Mouse (Mus musculus) erythroid progenitor cell, adult 5-6 weeks (primary cell): ENCODE results near the gene Shroom4. TPM values are rescaled to one million over a fixed set of nuclear protein-coding genes. Genes with fewer than 3 reads are reported as not detected.

Source experiments
- total RNA-seq, 2 experiments: library from RNA; stranded (forward) in 1 of 2; stranded (reverse) in 1 of 2; fragments of 150-400 nt in 1 of 2; fragments of 186-747, 209-891 nt in 1 of 2; gene quantifications; 2 replicates each; pipeline versions ENCODE4 v1.2.3 to v1.2.4; 2015 to 2017; ENCODE audit warnings: low replicate concordance in 2 of 2

Shroom4 gene
- total RNA-seq, 2 experiments from 2014 or later, result not detected

Other genes starting within 250 kb of the Shroom4 start
- not detected in 2 replicates for gene Nudt10, start 226.8 kb upstream of the Shroom4 start, total RNA-seq (2015; ENCODE audit: low replicate concordance)
- gene Nudt10, start 226.8 kb upstream of the Shroom4 start, total RNA-seq (2017; ENCODE audit: low replicate concordance), result not detected in 2 replicates
- not detected in 2 replicates for gene Bmp15, start 79.1 kb upstream of the Shroom4 start, total RNA-seq (2015; ENCODE audit: low replicate concordance)
- not detected in 2 replicates for gene Bmp15, start 79.1 kb upstream of the Shroom4 start, total RNA-seq (2017; ENCODE audit: low replicate concordance)